Mouse (Mus musculus) bone marrow, adult 2 months (tissue): ENCODE results near the gene Clasrp. TPM values are rescaled to one million over a fixed set of nuclear protein-coding genes. Genes with fewer than 3 reads are reported as not detected.
"Not testable (repeated sequence)": the region's sequence is repeated elsewhere in the genome, so short reads cannot be mapped to it uniquely, and the experiment has no call there.

ENCODE experiments used
- H3K27ac ChIP-seq: fragments of 200-500 bp; 2 replicates; pipeline ENCODE4 v1.5.1; 2012; ENCODE audit warnings: low read depth, mild to moderate bottlenecking, control low read depth, inconsistent platforms, low read length; ENCODE audit not compliant: control insufficient read depth, poor library complexity, insufficient read depth
- H3K4me1 ChIP-seq: fragments of 200-500 bp; 2 replicates; pipeline ENCODE4 v1.6.1; 2011; ENCODE audit warnings: low read length; ENCODE audit not compliant: control insufficient read depth, insufficient read depth
- H3K4me3 ChIP-seq: fragments of 200-500 bp; replicated peaks from 2 replicates; pipeline ENCODE3; 2011; ENCODE audit warnings: mild to moderate bottlenecking, low read depth, low read length, control low read depth; ENCODE audit not compliant: control insufficient read depth
- CTCF ChIP-seq: fragments of 200-500 bp; IDR thresholded peaks from 2 replicates; pipeline ENCODE4 v1.5.1; 2011; ENCODE audit warnings: low read length, control low read depth; ENCODE audit not compliant: control insufficient read depth, insufficient read depth
- POLR2A ChIP-seq: fragments of 200-500 bp; IDR thresholded peaks from 2 replicates; pipeline ENCODE4 v1.6.1; 2011; ENCODE audit warnings: low read depth, mild to moderate bottlenecking, control low read depth, low read length, borderline replicate concordance; ENCODE audit not compliant: control insufficient read depth
- WGBS: fragments of 180-500 bp; shearing (Covaris S2); methylation state at CpG from one replicate; pipeline ENCODE4 v1.1.7; 2018; 5-methylcytosine and 5-hydroxymethylcytosine counted together
- polyA plus RNA-seq: library from polyadenylated mRNA; stranded (reverse); fragments of >200 nt; gene quantifications from 2 replicates; pipeline ENCODE4 v1.2.4, GENCODE M21; 2011; ENCODE audit warnings: low replicate concordance; ENCODE audit not compliant: missing spikeins, insufficient read depth, insufficient read length

Clasrp gene
- polyA plus RNA-seq, 1 experiment = 98.2 TPM

GRCm38 (mm10) chr7:19620811-19621210, 16.5 kb upstream of the Clasrp start:
- TF ChIP-seq CTCF = no peak
- TF ChIP-seq POLR2A = no peak
- WGBS = 92% methylated on average over 7 of the region's 7 CpGs
- H3K27ac ChIP-seq = no peak overlapping the region
- H3K4me3 ChIP-seq = no peak overlapping the region
- no peaks in the 10 kb centered on the region for H3K4me1 ChIP-seq

- 41% methylated on average over 35 of the region's 35 CpGs for WGBS
- H3K4me1 ChIP-seq = no peaks in the 10 kb centered on the region; the same call in 1 of the 2 replicates
- H3K4me3 ChIP-seq = no peak overlapping the region
- TF ChIP-seq CTCF = peak; percentile 80
- TF ChIP-seq POLR2A = no peak
- H3K27ac ChIP-seq = no peak overlapping the region
These were observed 14.9 kb upstream of the Clasrp start for GRCm38 (mm10) chr7:19619004-19619801.

DNA sequence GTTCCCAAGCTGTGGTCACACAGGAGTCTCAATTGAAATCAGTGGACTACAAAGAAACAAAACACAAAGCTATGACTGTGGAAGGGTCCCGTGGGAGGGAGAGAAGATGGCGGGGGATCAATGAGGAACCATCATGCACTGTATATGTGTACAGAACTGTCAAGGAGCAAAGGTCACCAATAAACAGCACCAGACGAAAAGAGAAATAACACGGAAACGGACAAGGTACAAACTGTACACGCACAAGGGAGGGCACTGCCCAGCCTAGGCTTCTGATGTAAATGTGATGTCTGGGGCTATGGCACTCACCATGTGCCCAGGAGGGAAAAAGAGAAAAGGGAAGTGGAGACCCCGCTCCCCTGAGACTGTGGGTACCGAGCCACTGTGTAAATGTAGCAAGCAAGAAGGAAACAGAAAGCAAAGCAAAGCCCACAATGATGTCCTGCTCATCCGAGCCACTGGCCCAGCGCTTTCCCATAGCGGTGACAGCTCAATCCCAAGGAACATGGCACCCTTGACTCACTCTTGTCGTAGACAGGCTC, 10.8 kb upstream of the Clasrp start:
- H3K4me1 ChIP-seq = no peaks in the 10 kb centered on the region; the same call in 1 of the 2 replicates
- no peak for TF ChIP-seq CTCF
- TF ChIP-seq POLR2A = no peak
- no peak overlapping the region for H3K4me3 ChIP-seq
- 59% methylated on average over 12 of the region's 12 CpGs for WGBS
- H3K27ac ChIP-seq = peak overlapping the region; percentile 23

GRCm38 (mm10) chr7:19610969-19611368, 6.7 kb upstream of the Clasrp start:
- Histone ChIP-seq H3K4me3 (no peak overlapping the region), H3K27ac (no peak overlapping the region), H3K4me1 (no peaks in the 10 kb centered on the region; the same call in 1 of the 2 replicates)
- 82% methylated on average over 5 of the region's 5 CpGs for WGBS
- TF ChIP-seq CTCF = no peak
- TF ChIP-seq POLR2A = no peak

- 88% methylated on average over 12 of the region's 12 CpGs for WGBS
- H3K4me1 ChIP-seq = no peaks in the 10 kb centered on the region
- TF ChIP-seq POLR2A (no peak), CTCF (peak; percentile 9; the same call in 1 of the 2 replicates)
- H3K27ac ChIP-seq = no peak overlapping the region
- H3K4me3 ChIP-seq = no peak overlapping the region
These were observed 5.5 kb upstream of the Clasrp start for GRCm38 (mm10) chr7:19609641-19610332.

GRCm38 (mm10) chr7:19607291-19607690, 3.0 kb upstream of the Clasrp start:
- Histone ChIP-seq H3K4me1 (peaks cover 3% of the 10 kb centered on the region; the same call in 1 of the 2 replicates), H3K27ac (no peak overlapping the region), H3K4me3 (no peak overlapping the region)
- TF ChIP-seq POLR2A (no peak), CTCF (no peak)
- WGBS = 85% methylated on average over 5 of the region's 5 CpGs

DNA sequence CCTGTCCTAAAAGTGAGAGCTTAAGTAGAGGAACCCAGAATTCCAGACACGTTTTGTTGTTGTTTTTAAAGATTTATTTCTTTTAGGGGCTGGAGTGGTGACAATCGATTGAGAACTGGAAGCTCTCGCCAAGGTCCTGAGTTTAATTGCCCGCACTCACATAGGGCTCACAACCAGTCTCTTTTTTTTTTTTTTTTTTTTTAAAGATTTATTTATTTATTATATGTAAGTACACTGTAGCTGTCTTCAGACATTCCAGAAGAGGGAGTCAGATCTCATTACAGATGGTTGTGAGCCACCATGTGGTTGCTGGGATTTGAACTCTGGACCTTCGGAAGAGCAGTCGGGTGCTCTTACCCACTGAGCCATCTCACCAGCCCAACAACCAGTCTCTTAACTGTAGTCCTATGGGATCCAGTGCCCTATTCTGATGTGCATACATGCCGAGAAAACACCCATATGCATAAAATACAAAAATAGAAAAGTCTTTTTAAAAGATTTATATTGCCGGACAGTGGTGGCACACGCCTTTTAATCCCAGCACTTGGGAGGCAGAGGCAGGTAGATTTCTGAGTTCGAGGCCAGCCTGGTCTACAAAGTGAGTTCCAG, 424 bp upstream of the Clasrp start:
- H3K27ac ChIP-seq, H3K4me1 ChIP-seq: not testable (repeated sequence)
- H3K4me3 ChIP-seq = peak overlapping the region; percentile 23
- 54% methylated on average over 10 of the region's 10 CpGs for WGBS

DNA sequence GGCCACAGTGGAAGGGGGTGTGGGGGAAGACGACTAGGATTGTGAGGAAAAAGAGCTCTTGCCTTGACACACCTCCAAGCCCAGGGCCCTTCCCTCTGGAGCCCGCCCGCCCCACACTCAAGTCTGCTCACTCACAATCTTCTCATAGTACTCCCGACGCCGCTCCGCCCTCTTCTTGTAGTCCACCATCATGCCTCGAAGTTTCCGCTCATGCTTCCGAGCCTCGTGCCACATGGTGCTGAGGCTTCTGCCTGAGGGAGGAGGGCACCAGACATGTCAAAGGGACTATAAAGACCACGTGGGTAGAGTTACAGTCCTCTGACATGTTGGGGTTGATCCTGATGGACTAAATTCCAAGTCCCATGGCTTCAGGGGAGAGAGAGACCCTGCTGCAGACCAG, 1.2 kb downstream of the Clasrp start:
- 76% methylated on average over 12 of the region's 12 CpGs for WGBS
- no peak overlapping the region for H3K4me3 ChIP-seq
- H3K4me1 ChIP-seq = peaks cover 3% of the 10 kb centered on the region; the same call in 1 of the 2 replicates

More for the DNA sequence above, 1.2 kb downstream of the Clasrp start:
- H3K27ac ChIP-seq = no peak overlapping the region
- no peak for TF ChIP-seq CTCF
- TF ChIP-seq POLR2A = no peak
